Mouse (Mus musculus): ENCODE results near the gene Tor1b. TPM values are rescaled to one million over a fixed set of nuclear protein-coding genes. Genes with fewer than 3 reads are reported as not detected.

The Tor1b gene
- total and polyA plus RNA-seq, 3 experiments, result 33.0 to 55.6 (median 36.9) TPM

GRCm38 (mm10) chr2:30985111-30986020 lies 32.6 kb downstream of the Tor1b start:
- H3K79me2 ChIP-seq (ENCODE audit: control insufficient read depth, insufficient read depth, low read length, poor library complexity), result peaks cover 8% of the 10 kb centered on the region
- H3K27me3 ChIP-seq (ENCODE audit: control insufficient read depth in 1 of 2, insufficient read depth in 2 of 2, low read length in 2 of 2), result no peaks in the 10 kb centered on the region
- peak overlapping the region; percentile 33 for H3K9ac ChIP-seq (ENCODE audit: control insufficient read depth, low read depth, low read length, poor library complexity, severe bottlenecking)
- DNase-seq (ENCODE audit: low read depth, low spot score), result peak; percentile 76
- peak overlapping the region; percentile 22 to 46; a peak in 3 of 4 replicates for H3K4me3 ChIP-seq (ENCODE audit: control insufficient read depth in 1 of 2, insufficient read depth in 1 of 2, low read depth in 2 of 2, low read length in 2 of 2)
- no peaks in the 10 kb centered on the region for H3K9me3 ChIP-seq (replicated peaks; ENCODE audit: insufficient read depth, low read length)
- peaks cover 0 to 14% of the 10 kb centered on the region in 2 experiments; a peak in 2 of 4 replicates for H3K36me3 ChIP-seq (ENCODE audit: control insufficient read depth in 1 of 2, insufficient read depth in 2 of 2, low read length in 2 of 2)
- 0 out of 2 replicates have a peak overlapping the region, but pooled peaks have one; percentile 9 for H3K27ac ChIP-seq (ENCODE audit: control insufficient read depth, low read depth, low read length)
- no peak for TF ChIP-seq TCF12 (IDR thresholded peaks at IDR 0.05; ENCODE audit: low read depth, low read length)
- TF ChIP-seq MEF2A (IDR thresholded peaks at IDR 0.05; ENCODE audit: extremely low read depth, insufficient replicate concordance, low read depth, low read length, poor library complexity, severe bottlenecking), result no peak
- peak in 1 of 2 experiments; percentile 20; a peak in 1 of 4 replicates for TF ChIP-seq POLR2A (IDR thresholded peaks at IDR 0.05; ENCODE audit: control insufficient read depth in 1 of 2, insufficient read depth in 1 of 2, low read depth in 1 of 2, low read length in 2 of 2, poor library complexity in 1 of 2)
- no peak for TF ChIP-seq POLR2AphosphoS2 (IDR thresholded peaks at IDR 0.05; ENCODE audit: low read length)
- TF ChIP-seq UBTF (IDR thresholded peaks at IDR 0.05; ENCODE audit: borderline replicate concordance, insufficient read depth, low read depth, low read length), result no peak
- no peak for TF ChIP-seq HCFC1 (IDR thresholded peaks at IDR 0.05; ENCODE audit: low read depth, low read length)
- no peak for TF ChIP-seq ZC3H11A (IDR thresholded peaks at IDR 0.05; ENCODE audit: low read depth, low read length)
- peak; percentile 84 for TF ChIP-seq MXI1 (IDR thresholded peaks at IDR 0.05; ENCODE audit: low read depth, low read length)
- TF ChIP-seq NRF1 (IDR thresholded peaks at IDR 0.05; ENCODE audit: insufficient read depth, low read depth, low read length, poor library complexity, severe bottlenecking), result peak; percentile 68
- peak; percentile 49 for TF ChIP-seq SIN3A (IDR thresholded peaks at IDR 0.05; ENCODE audit: low read length)
- peak; percentile 67 for TF ChIP-seq MAX (IDR thresholded peaks at IDR 0.05; ENCODE audit: low read length)
- TF ChIP-seq RCOR1 (IDR thresholded peaks at IDR 0.05; ENCODE audit: low read depth, low read length), result no peak
- TF ChIP-seq USF2 (IDR thresholded peaks at IDR 0.05; ENCODE audit: borderline replicate concordance in 1 of 2, insufficient read depth in 1 of 2, low read depth in 1 of 2, low read length in 2 of 2), result no peak
- no peak for TF ChIP-seq ELF1 (IDR thresholded peaks at IDR 0.05; ENCODE audit: low read depth, low read length)
- no peak for TF ChIP-seq CTCF (IDR thresholded peaks at IDR 0.05 in 2 of 3, conservative IDR thresholded peaks at IDR 0.05 in 1 of 3; ENCODE audit: control insufficient read depth in 1 of 3, insufficient read depth in 1 of 3, low read depth in 2 of 3, low read length in 3 of 3, poor library complexity in 1 of 3, severe bottlenecking in 1 of 3)
- TF ChIP-seq MYC (IDR thresholded peaks at IDR 0.05; ENCODE audit: low read depth, low read length), result 0 out of 2 replicates have a peak, but pooled peaks have one; percentile 60
- TF ChIP-seq CHD1 (IDR thresholded peaks at IDR 0.05; ENCODE audit: low read depth, low read length), result no peak
- no peak for TF ChIP-seq E2F4 (IDR thresholded peaks at IDR 0.05; ENCODE audit: borderline replicate concordance, low read depth, low read length)
- peak; percentile 39; the same call in 1 of the 2 replicates for TF ChIP-seq BHLHE40 (IDR thresholded peaks at IDR 0.05; ENCODE audit: borderline replicate concordance, low read depth, low read length)
- no peak for TF ChIP-seq TBP (IDR thresholded peaks at IDR 0.05; ENCODE audit: low read depth, low read length)
- TF ChIP-seq NELFE (IDR thresholded peaks at IDR 0.05; ENCODE audit: low read depth, low read length), result no peak
- H3K4me1 ChIP-seq (ENCODE audit: control insufficient read depth in 1 of 2, insufficient read depth in 2 of 2, low read length in 2 of 2), result peaks cover 5 to 23% of the 10 kb centered on the region in 2 experiments
